Mouse (Mus musculus): ENCODE measurements at regions not wholly inside any gene's neighbourhood (a gene's known extent, or its start where the extent isn't known, plus 50 kb on each side); places are given as distances from the start of the nearest gene placed in this dataset.

- Histone ChIP-seq H3K27me3 (replicated peaks) (no peaks in the 10 kb centered on the region), H3K9ac (ENCODE audit: insufficient read depth, low read depth) (no peak overlapping the region), H3K4me2 (ENCODE audit: insufficient read depth, low read depth, poor library complexity, severe bottlenecking) (no peak overlapping the region), H3K36me3 (replicated peaks in 1 of 2; ENCODE audit: control insufficient read depth in 1 of 2, insufficient read depth in 1 of 2, low read length in 1 of 2) (no peaks in the 10 kb centered on the region), H3K27ac (ENCODE audit: insufficient read depth, low read depth) (no peak overlapping the region), H3K79me2 (replicated peaks; ENCODE audit: control insufficient read depth, extremely low read depth, insufficient read depth, poor library complexity, severe bottlenecking) (no peaks in the 10 kb centered on the region), H3K4me3 (replicated peaks in 1 of 3; ENCODE audit: low read depth in 2 of 3, low read length in 2 of 3, poor library complexity in 1 of 3) (no peak overlapping the region), H3K4me1 (ENCODE audit: control insufficient read depth in 1 of 2, insufficient read depth in 2 of 2) (no peaks in the 10 kb centered on the region), H3K9me3 (replicated peaks; ENCODE audit: low read length) (no peaks in the 10 kb centered on the region)
- in situ Hi-C loops (cut with MboI; ENCODE audit: low pct_ligation_motif_present, low pct_unique_long_range_greater_than_20kb, low sequenced_read_pairs): no loop called here
- no peak for DNase-seq (ENCODE audit: extremely low read depth)
- dilution Hi-C loops (cut with MboI; ENCODE audit: extremely low pct_ligation_motif_present, extremely low pct_unique_long_range_greater_than_20kb, low sequenced_read_pairs): no loop called here
- no peak for TF ChIP-seq IRF4 (IDR thresholded peaks at IDR 0.05; ENCODE audit: low read depth, low read length)
- TF ChIP-seq HCFC1 (IDR thresholded peaks at IDR 0.05; ENCODE audit: low read depth, low read length): no peak
- no peak for TF ChIP-seq ZNF384 (IDR thresholded peaks at IDR 0.05; ENCODE audit: low read depth, low read length)
- TF ChIP-seq CHD1 (IDR thresholded peaks at IDR 0.05; ENCODE audit: low read depth, low read length): no peak
- TF ChIP-seq JUND (conservative IDR thresholded peaks at IDR 0.05; ENCODE audit: low read depth, low read length): no peak
- no peak for TF ChIP-seq ZKSCAN1 (IDR thresholded peaks at IDR 0.05; ENCODE audit: borderline replicate concordance, low read depth, low read length)
- TF ChIP-seq NELFE (IDR thresholded peaks at IDR 0.05; ENCODE audit: low read depth, low read length): no peak
- no peak for TF ChIP-seq JUN (IDR thresholded peaks at IDR 0.05; ENCODE audit: insufficient read depth, low read depth, low read length)
- TF ChIP-seq USF1 (IDR thresholded peaks at IDR 0.05; ENCODE audit: low read depth, low read length): no peak
- TF ChIP-seq ZC3H11A (IDR thresholded peaks at IDR 0.05; ENCODE audit: low read depth, low read length): no peak
- no peak for TF ChIP-seq CHD2 (IDR thresholded peaks at IDR 0.05; ENCODE audit: low read length)
- TF ChIP-seq BHLHE40 (IDR thresholded peaks at IDR 0.05; ENCODE audit: low read depth, low read length): no peak
- no peak for TF ChIP-seq TCF12 (IDR thresholded peaks at IDR 0.05; ENCODE audit: low read depth, low read length)
- TF ChIP-seq USF2 (conservative IDR thresholded peaks at IDR 0.05; ENCODE audit: low read depth, low read length): no peak
- no peak for TF ChIP-seq CTCF (conservative IDR thresholded peaks at IDR 0.05 in 1 of 2, IDR thresholded peaks at IDR 0.05 in 1 of 2; ENCODE audit: low read depth in 2 of 2, low read length in 2 of 2)
- no peak for TF ChIP-seq KAT2A (IDR thresholded peaks at IDR 0.05; ENCODE audit: insufficient replicate concordance, low read length)
These were observed 119.7 kb downstream of the Mtx2 start for GRCm38 (mm10) chr2:74945185-74945749.

DNA sequence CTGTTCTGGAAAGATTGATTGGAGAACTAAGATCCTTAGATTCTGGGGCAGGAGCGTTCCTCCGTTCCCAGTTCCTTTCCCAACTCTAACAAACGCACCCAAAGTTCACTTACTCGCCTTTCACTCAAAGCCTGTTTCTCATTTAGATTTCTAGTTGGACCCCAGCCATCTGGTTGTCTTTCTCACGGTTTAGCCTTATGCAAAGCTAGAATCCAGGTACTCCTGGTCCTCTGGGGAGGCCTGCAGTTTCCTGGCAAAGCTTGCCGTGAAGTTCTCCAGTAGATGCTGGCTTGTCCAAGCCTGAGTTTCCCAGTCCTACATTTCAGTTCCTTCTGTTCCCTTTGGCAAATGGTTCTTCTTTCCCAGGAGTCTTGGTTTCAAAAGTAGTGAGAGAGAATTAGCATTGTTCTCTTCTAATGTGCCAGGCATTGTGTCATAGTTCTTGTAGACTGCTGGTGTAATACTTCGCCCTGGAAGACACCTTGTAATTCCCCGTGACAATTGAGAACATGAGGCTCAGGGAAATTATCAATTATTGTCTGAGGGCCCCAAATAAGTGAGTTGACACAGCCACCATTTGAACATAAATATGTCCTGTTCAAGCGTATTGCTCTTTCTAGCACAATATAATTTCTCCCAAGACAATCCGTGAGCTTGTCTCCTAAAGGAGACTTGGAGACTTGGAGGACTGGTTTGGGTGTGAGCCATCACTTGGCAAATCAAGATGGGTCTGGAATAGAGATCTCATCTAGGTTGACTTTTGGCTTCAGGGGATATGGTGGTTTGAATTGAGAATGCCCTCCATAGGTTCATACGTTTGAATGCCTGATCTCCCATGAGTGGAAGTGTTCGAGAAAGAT is 126.0 kb downstream of the Mtx2 start:
- DNase-seq (ENCODE audit: extremely low read depth): no peak
- TF ChIP-seq UBTF (IDR thresholded peaks at IDR 0.05; ENCODE audit: low read depth, low read length) (no peak), EP300 (IDR thresholded peaks at IDR 0.05; ENCODE audit: low read length) (no peak), HCFC1 (IDR thresholded peaks at IDR 0.05; ENCODE audit: low read depth, low read length) (no peak), MXI1 (IDR thresholded peaks at IDR 0.05; ENCODE audit: low read depth, low read length) (no peak), MEF2A (IDR thresholded peaks at IDR 0.05; ENCODE audit: borderline replicate concordance, low read depth, low read length) (no peak), RAD21 (IDR thresholded peaks at IDR 0.05; ENCODE audit: low read depth, low read length) (no peak), PAX5 (IDR thresholded peaks at IDR 0.05; ENCODE audit: low read length) (no peak), POLR2A (IDR thresholded peaks at IDR 0.05; ENCODE audit: low read depth, low read length) (no peak), ETS1 (conservative IDR thresholded peaks at IDR 0.05; ENCODE audit: low read depth, low read length) (no peak), TCF12 (IDR thresholded peaks at IDR 0.05; ENCODE audit: low read depth, low read length) (no peak), RCOR1 (conservative IDR thresholded peaks at IDR 0.05; ENCODE audit: low read depth, low read length) (no peak), E2F4 (IDR thresholded peaks at IDR 0.05; ENCODE audit: insufficient replicate concordance, low read depth, low read length) (no peak), JUN (IDR thresholded peaks at IDR 0.05; ENCODE audit: insufficient read depth, low read depth, low read length) (no peak), MAZ (IDR thresholded peaks at IDR 0.05; ENCODE audit: low read depth, low read length) (no peak), ZC3H11A (IDR thresholded peaks at IDR 0.05; ENCODE audit: low read depth, low read length) (no peak)
- Histone ChIP-seq H3K4me3 (replicated peaks in 1 of 3; ENCODE audit: low read depth in 2 of 3, low read length in 2 of 3, poor library complexity in 1 of 3) (no peak overlapping the region), H3K79me2 (replicated peaks; ENCODE audit: control insufficient read depth, extremely low read depth, insufficient read depth, poor library complexity, severe bottlenecking) (no peaks in the 10 kb centered on the region), H3K27me3 (replicated peaks) (no peaks in the 10 kb centered on the region), H3K36me3 (replicated peaks in 1 of 2; ENCODE audit: control insufficient read depth in 1 of 2, insufficient read depth in 1 of 2, low read length in 1 of 2) (no peaks in the 10 kb centered on the region), H3K9me3 (replicated peaks; ENCODE audit: low read length) (no peaks in the 10 kb centered on the region), H3K4me1 (ENCODE audit: control insufficient read depth in 1 of 2, insufficient read depth in 2 of 2) (0 out of 4 replicates have a peak, but pooled peaks cover 0 to 3% of the 10 kb centered on the region in 2 experiments), H3K27ac (ENCODE audit: insufficient read depth, low read depth) (no peak overlapping the region), H3K9ac (ENCODE audit: insufficient read depth, low read depth) (no peak overlapping the region), H3K4me2 (ENCODE audit: insufficient read depth, low read depth, poor library complexity, severe bottlenecking) (no peak overlapping the region)
- dilution Hi-C loops (cut with MboI; ENCODE audit: extremely low pct_ligation_motif_present, extremely low pct_unique_long_range_greater_than_20kb, low sequenced_read_pairs): no loop called here
- in situ Hi-C loops (cut with MboI; ENCODE audit: low pct_ligation_motif_present, low pct_unique_long_range_greater_than_20kb, low sequenced_read_pairs): no loop called here
